Mouse (Mus musculus) left cerebral cortex, postnatal 4 days (tissue): Measurements from ENCODE around the gene Marveld3. TPM values are rescaled to one million over a fixed set of nuclear protein-coding genes. Genes with fewer than 3 reads are reported as not detected.

Experiments used
- DNase-seq: peaks from one replicate; pipeline ENCODE4 v3.0.0-alpha.2; 2022
- intact Hi-C: fragments of 180-260 bp; cut with DNase I; formaldehyde crosslinking; loops from one replicate; pipeline ENCODE4 v1.15.1; 2025
- total RNA-seq, 2 experiments: library from RNA; stranded (reverse); gene quantifications; 2 replicates each; pipeline ENCODE4 v1.2.3; 2021

The Marveld3 gene
- total RNA-seq, 2 experiments from 2014 or later, result 0.18 to 0.24 TPM

DNA sequence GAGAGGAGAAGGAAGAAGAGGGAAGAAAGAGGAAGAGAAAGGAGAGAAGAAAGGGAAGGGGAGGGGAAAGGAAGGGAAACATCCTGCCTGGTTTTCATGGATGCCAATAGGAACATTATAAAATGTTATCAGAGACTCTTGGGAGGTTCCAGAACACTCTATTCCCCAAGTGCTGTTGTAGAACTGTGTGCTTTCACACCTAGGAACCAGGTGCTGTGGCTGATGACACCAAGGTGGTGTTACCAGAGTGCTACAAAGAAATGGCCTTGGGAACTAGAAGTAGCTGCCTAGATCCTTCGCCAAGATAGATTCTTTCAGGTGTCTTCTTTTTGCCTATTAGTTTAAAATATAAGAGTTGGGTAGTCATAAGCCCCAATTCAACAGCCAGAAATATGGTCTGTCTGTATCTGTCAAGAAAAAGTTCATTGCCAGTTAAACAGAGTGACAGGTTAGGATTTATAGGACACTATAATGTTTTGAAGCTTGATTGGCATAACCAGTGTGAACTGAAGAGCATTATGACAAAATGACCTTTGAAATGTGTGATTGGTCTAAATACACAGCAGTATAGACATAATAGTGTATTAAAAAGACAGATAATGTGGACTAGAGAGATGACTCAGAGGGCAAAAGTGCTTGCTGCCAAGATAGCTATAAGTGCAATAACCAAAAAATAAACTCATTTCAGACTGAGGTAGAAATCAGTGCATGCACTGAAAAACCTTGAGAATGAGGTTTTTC lies 56.9 kb downstream of the Marveld3 start:
- DNase-seq, result no peak
- intact Hi-C loops, result no loop called here

DNA sequence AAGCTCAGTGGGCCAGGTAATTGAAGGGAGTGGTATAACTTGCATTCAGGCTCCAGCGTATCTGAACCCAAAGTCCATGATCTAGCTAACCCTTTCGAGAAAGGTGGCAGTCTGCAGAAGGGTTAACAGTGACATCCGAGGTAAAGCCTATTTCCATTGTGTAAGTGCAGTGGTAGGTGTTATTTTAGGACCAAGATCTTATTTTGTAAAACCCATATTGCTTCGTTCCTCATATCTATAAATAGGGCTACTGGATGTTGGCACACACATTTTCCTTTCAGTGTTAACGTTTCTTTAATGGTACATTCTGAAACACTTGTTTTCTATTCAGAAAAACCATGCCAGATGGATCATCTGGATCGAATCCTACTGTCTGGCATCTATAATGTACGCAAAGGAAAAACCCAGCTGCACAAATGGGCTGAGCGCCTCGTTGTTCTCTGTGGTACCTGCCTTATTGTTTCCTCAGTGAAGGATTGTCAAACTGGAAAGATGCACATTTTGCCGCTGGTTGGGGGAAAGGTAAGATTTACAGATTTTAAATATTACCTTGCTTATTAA lies 58.0 kb downstream of the Marveld3 start:
- intact Hi-C loops, result no loop called here
- DNase-seq, result no peak

DNA sequence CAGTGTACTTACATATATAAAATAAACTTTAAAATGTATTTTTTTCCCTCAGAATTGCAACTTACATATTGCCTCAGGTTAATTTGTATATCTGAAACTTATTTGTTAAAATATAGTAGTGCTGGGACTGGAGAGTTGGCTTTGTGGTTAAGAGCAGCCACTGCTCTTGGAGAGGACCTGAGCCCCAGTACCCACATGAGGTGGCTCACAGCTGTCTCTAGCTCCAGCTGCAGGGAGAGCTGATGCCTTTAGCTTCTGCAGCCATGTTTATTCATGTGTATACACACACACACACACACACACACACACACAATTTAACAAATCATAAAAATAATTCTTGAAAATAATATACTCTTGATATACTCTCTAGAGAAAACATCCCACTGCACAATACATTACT lies 59.6 kb downstream of the Marveld3 start:
- no peak for DNase-seq
- intact Hi-C loops, result no loop called here

Other genes starting within 250 kb of the Marveld3 start
- gene Atxn1l, start 224.5 kb downstream of the Marveld3 start, total RNA-seq, result 10 to 100 TPM; 28.7 to 34.0 TPM
- 100 to 1,000 TPM; 110 to 116 TPM for gene Ap1g1, start 183.6 kb downstream of the Marveld3 start, total RNA-seq
- gene Phlpp2, start 93.7 kb downstream of the Marveld3 start, total RNA-seq, result 10 to 100 TPM; 28.2 to 31.7 TPM
- not detected for gene Tat, start 28.2 kb upstream of the Marveld3 start, total RNA-seq
- not detected for gene Chst4, start 77.5 kb upstream of the Marveld3 start, total RNA-seq
- gene Zfp612, start 117.5 kb upstream of the Marveld3 start, total RNA-seq, result 10 to 100 TPM; 16.4 to 17.3 TPM
- gene Gm21964, start 139.0 kb upstream of the Marveld3 start, total RNA-seq, result not detected
- gene Gm17720, start 140.6 kb upstream of the Marveld3 start, total RNA-seq, result not detected
- gene Calb2, start 206.0 kb upstream of the Marveld3 start, total RNA-seq, result 10 to 100 TPM; 25.8 to 44.1 TPM